Mouse (Mus musculus): ENCODE results near the gene Gpr135.

DNA sequence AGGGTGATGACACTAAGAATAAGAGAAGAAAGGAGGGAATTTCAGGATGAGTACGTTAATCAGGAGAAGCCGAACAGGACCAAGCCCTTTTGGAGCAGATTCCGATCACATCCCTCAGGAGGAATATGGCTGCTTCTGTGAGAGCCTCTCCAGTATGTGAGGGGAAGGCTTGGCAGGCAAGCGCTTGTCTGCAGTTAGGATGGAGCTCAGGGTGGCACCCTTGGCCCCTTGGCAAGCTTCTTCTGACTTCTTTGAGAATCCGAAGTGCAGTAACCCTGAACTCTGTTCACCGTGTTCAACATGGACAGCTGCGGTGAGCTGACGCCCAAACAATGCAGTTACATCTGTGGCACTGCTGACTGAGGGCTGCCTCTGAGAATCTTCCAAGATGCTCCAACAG, 26.0 kb upstream of the Gpr135 start:
- TF ChIP-seq CTCF (IDR thresholded peaks at IDR 0.05) (no peak), EP300 (IDR thresholded peaks at IDR 0.05) (no peak)

Measured in lung, postnatal 0 days (tissue).